Mouse (Mus musculus): ENCODE measurements around the gene Larp1. TPM values are rescaled to one million over a fixed set of nuclear protein-coding genes. Genes with fewer than 3 reads are reported as not detected.
A peak's percentile ranks its signal among the peaks of the same experiment; 100 is the strongest.
"Not testable (repeated sequence)": the region's sequence is repeated elsewhere in the genome, so short reads cannot be mapped to it uniquely, and the experiment has no call there.

The Larp1 gene
- total RNA-seq, 2 experiments from 2014 or later = 84.8 to 92.3 TPM

- intact Hi-C loops (cut with DNase I) = no loop called here
- DNase-seq (ENCODE audit: low spot score in 2 of 2) = no peak
Observed at GRCm38 (mm10) chr11:58024271-58024670, 15.4 kb downstream of the Larp1 start.

GRCm38 (mm10) chr11:58024671-58025070 lies 15.8 kb downstream of the Larp1 start:
- no peak for DNase-seq (ENCODE audit: low spot score in 2 of 2)
- intact Hi-C loops (cut with DNase I) = no loop called here

GRCm38 (mm10) chr11:58025881-58026280 lies 17.0 kb downstream of the Larp1 start:
- DNase-seq (ENCODE audit: low spot score in 2 of 2) = no peak
- intact Hi-C loops (cut with DNase I) = no loop called here

- intact Hi-C loops (cut with DNase I) = no loop called here
- no peak for DNase-seq (ENCODE audit: low spot score in 2 of 2)
Observed at GRCm38 (mm10) chr11:58026337-58026736, 17.5 kb downstream of the Larp1 start.

GRCm38 (mm10) chr11:58026860-58027259 lies 18.0 kb downstream of the Larp1 start:
- DNase-seq (ENCODE audit: low spot score in 2 of 2) = no peak
- intact Hi-C loops (cut with DNase I) = no loop called here

DNA sequence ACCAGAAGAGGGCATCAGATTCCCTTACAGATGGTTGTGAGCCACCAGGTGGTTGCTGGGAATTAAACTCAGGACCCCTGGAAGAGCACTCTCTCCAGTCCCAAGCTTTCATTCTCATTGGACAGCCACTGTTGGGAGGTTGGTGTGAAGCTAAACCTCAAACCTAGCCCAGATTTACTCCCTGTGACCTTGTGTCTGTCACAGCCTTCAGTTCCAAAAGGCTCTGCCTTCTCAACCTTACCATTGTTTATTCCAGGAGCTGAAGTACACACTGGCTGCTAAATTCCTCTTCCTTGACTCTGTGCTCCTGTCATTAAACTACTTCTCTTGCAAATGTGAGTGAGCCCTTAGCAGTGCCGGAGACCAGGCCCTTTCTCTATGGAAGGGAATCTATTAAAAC lies 20.1 kb downstream of the Larp1 start:
- DNase-seq (ENCODE audit: low spot score in 2 of 2) = no peak
- intact Hi-C loops (cut with DNase I) = no loop called here

DNA sequence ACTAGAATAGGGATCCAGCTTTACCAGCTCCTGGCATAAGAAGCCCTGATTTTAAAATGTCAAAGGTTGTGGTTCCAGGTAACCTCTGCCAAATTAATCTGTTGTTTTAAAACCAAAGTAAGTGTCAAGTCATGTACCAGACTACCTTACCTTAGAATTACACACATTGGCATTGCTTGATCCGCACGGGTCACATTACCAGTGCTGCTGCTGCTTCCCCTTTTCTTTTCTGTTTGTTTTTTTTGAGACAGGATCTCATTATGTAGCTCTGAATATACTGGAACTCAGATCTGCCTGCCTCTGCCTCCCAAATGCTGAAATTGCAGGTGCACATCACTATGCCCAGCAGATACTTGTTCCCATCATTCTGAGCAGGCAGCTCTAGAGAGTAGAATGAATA lies 21.0 kb downstream of the Larp1 start:
- intact Hi-C loops (cut with DNase I) = no loop called here
- no peak for DNase-seq (ENCODE audit: low spot score in 2 of 2)

DNA sequence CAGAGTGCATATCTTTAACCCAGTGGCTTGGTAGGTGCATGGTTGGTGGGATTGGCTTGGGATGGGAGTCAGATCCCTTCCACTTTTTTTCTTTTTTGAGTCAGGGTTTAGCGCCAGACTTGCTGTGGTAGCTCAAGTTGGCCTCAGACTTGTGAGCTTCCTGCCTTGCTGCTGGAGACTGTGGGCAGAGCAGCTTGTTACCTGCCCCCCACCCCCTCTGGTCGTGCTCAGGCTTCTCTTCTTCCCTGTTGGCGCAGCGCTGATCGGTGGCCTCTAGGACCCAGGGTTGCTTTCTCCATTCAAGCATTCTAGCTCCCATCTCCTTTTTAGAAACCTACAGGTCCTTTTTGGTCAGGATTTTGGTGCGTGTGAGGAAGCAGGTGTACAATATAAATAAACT lies 22.3 kb downstream of the Larp1 start:
- intact Hi-C loops (cut with DNase I) = no loop called here
- no peak for DNase-seq (ENCODE audit: low spot score in 2 of 2)

GRCm38 (mm10) chr11:58033635-58034034 lies 24.8 kb downstream of the Larp1 start:
- no peak for DNase-seq (ENCODE audit: low spot score in 2 of 2)
- intact Hi-C loops (cut with DNase I) = no loop called here

- DNase-seq (ENCODE audit: low spot score in 2 of 2) = no peak
Observed at GRCm38 (mm10) chr11:58039027-58039426, 30.2 kb downstream of the Larp1 start.

GRCm38 (mm10) chr11:58042861-58043431 lies 34.1 kb downstream of the Larp1 start:
- intact Hi-C loops (cut with DNase I) = no loop called here
- no peak for DNase-seq (ENCODE audit: low spot score in 2 of 2)

More at GRCm38 (mm10) chr11:58039027-58039426, 30.2 kb downstream of the Larp1 start:
- intact Hi-C loops (cut with DNase I) = no loop called here

DNA sequence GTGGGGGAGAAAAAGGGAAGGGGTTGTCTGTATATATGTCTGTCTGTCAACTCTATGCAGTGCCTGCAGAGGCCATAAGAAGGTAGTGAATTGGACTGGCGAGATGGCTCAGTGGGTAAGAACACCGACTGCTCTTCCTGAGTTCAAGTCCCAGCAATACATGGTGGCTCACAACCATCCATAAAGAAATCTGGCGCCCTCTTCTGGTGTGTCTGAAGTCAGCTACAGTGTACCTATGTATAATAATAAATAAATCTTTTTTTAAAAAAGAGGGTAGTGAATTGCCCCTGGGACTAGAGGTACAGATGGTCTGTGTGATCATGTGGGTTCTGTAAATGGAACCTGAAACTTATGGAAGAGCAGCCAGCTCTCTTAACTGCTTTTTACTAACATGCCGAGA lies 37.6 kb downstream of the Larp1 start:
- no peak for DNase-seq (ENCODE audit: low spot score in 2 of 2)
- intact Hi-C loops (cut with DNase I) = loop anchor here (5.0 kb wide), 1 partner anchor 34 kb away; no protein-coding TSS in a partner anchor

DNA sequence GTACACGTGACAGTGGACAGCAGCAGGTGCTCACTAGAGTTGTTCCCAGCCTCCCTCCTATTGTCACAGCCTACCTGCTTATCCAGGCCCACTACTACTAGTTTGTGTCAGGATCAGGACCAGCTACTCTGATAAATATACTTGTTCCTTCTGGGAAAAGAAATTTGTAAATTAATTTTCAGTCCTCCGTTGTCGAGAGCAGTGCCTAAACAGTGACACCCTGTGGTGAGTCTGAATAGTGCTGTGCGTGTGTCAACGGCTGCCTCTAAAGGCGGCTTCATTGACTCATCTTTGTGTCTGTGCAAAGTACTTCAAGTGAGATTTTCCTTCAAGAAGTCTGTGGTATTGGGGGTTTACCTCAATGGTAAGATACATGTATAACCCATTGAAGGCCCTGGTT lies 48.6 kb downstream of the Larp1 start:
- intact Hi-C loops (cut with DNase I) = loop anchor here (2.0 kb wide), 1 partner anchor 107 kb away; no protein-coding TSS in a partner anchor

DNA sequence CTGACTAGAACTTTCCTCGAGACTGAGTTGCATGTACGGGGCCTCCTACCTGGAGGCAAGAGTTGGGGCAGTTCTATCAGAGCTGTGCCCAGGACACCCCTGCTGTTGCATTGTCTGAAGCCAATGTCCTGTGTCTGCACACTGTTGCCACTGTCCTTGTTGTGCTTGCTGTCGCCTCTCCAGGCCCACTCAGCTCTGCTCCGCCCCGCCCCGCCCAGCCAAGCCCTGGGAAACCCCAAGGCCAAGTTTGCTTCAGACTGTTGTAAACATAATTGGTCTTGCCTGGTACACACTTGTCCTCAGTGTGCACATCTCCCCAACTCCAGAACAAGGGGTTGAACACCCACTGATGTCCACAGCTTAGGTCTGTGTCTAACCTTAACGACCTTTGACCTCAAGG lies 50.9 kb downstream of the Larp1 start:
- DNase-seq (ENCODE audit: low spot score in 2 of 2); intact Hi-C loops (cut with DNase I): not testable (repeated sequence)

More for the DNA sequence above, 48.6 kb downstream of the Larp1 start:
- peak; percentile 29 to 59 for DNase-seq (ENCODE audit: low spot score in 2 of 2)

DNA sequence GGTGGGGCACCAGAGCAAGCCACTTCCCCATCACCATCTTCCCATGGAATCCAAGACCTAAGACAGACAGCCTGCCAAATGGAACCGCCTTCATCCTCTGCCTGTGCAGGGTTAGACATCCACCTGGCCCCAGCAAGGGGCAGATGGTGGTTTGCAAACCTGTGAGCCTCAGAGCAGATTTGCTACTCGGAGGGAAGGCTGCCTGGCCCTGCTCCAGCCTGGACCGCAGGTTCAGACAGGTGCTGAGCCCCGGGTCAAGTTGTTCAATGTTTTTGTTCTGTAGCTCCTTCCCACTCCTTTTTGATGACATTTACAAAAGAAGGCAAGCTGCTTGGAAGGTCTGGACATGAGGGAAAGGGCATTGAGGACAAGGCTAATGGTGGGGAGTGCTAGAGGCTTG lies 52.4 kb downstream of the Larp1 start:
- intact Hi-C loops (cut with DNase I); DNase-seq (ENCODE audit: low spot score in 2 of 2): not testable (repeated sequence)

DNA sequence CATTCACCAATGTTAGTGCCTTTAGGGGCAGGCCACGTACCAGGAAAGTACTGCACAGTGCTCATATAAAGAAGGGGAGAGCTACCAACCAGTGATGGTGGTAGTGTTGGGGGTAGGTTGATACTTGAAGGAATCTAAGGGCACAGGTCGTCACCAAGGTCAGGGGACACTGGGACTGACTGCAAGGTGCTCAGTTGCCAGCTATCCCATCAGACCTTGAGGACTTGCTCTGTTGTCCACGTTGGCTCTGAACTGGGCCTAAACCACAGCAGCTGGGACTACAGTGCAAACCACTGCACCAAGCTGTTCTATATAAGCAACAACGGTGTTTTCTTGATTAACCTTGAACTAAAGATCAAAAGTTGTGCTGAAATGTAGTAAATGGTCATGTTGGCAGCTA lies 53.7 kb downstream of the Larp1 start:
- intact Hi-C loops (cut with DNase I) = no loop called here

DNA sequence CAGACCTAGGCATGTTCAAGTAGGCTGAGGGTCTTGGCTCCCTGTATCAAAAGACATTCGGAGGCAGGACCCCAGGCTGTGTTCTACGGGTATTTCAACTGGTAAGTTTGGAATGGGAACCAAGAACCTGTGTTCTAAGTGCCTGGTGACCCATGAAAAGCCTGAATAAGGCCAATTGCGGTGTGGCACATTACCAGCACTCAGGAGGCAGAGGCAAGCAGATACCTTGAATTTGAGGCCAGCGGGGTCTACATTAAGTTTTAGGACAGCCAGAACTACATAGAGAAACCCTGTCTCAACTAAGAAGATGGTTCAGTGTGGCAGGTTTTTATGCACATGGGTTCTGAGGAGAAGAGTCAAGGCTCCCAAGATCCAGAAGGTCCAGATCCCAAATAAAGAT lies 56.2 kb downstream of the Larp1 start:
- intact Hi-C loops (cut with DNase I) = no loop called here
- DNase-seq (ENCODE audit: low spot score in 2 of 2) = no peak

More for the DNA sequence above, 53.7 kb downstream of the Larp1 start:
- DNase-seq (ENCODE audit: low spot score in 2 of 2) = no peak

- no peak for DNase-seq (ENCODE audit: low spot score in 2 of 2)
- intact Hi-C loops (cut with DNase I) = no loop called here
Observed at GRCm38 (mm10) chr11:58072978-58073377, 64.1 kb downstream of the Larp1 start.

DNA sequence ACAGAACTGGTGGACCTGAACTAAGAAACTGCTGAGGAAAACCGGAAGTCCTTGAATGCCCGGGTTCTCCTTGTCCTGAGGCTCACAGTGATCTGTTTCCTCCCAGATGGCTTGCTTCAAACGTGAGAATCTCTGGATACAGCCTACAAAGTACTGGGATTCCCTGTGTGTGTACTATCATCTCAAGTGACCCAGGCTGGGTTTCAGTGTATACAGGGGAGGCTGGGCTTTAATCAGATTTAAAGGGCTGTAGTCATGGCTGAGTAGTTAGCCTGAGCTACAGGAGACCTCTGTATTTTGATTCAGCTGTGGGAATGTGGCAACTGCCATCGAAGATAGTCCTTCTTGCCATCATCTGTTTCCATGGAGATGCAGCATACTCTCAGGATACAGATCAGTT lies 68.4 kb downstream of the Larp1 start:
- DNase-seq (ENCODE audit: low spot score in 2 of 2) = no peak
- intact Hi-C loops (cut with DNase I) = no loop called here

DNA sequence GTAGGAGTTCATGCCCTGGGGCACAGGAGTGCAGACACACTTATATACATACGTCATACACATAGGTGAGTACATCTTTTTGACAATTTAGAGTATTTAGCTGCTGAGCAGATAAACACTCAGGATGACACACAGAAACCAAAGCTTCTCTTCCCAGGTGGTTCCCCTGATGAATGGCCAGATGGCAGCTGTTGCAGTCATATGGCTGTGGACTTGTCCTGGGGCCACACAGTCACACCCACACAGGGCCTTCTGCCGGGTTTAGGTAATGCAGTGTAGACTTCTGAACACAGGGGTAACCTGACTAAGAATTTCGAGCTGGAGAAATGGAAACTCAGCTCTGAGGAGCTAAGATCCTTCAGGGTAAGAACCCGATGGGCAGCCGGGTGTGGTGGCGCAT lies 72.9 kb downstream of the Larp1 start:
- no peak for DNase-seq (ENCODE audit: low spot score in 2 of 2)
- intact Hi-C loops (cut with DNase I) = no loop called here

DNA sequence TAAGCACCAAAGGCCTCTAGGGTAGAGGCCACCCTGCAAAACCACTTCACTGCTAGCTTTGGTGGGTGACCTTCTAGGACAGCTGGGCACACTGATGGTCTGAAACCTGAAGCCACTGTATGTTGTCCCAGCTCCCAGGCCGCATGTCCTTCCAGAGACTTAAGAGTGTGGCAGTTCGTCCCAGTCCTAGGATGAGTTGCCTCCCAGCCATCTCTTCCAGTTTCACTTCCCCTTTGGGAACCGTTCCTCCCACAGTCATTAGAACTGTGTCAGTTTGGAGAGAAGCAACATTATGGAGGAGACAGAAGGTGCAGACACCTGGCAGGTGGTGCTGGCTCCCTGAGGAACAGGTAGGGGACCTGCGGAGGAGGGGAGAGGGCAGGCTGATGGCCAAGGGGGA lies 83.7 kb downstream of the Larp1 start:
- DNase-seq (ENCODE audit: low spot score in 2 of 2) = no peak
- intact Hi-C loops (cut with DNase I) = no loop called here

DNA sequence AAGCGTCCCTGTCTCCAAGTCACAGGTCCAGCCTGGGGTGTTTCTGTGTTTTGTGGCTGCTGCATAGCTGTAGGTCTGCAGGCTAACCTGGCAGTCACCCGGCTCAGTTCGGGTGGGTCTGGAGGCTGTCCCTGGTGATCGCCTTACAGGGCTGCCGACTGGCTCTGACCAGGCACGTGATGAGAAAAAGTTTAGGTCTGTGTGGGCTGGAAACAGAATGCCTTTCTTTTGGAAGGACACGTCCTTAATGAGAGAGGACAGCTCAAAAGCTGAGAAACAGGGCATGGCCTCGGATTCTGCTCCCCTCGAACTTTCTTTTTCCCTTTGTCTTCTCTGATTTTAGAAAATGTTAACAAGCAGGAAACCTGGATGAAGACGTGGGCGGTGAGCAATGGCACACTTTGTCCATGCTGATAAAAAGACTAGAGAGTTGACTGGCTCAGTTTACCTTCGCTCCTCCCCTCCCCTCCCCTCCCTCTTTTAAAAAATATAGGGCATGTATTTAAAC lies 84.2 kb downstream of the Larp1 start, which contains the start of gene Gm12248:
Gene Gm12248 (minus strand): TSS at position 114 of the 508 bp plus-strand sequence.
- no peak for DNase-seq (ENCODE audit: low spot score in 2 of 2)
- intact Hi-C loops (cut with DNase I) = no loop called here

Data from left cerebral cortex, postnatal 36 days (tissue).